Mouse (Mus musculus) layer of hippocampus, adult 18-20 months (tissue): ENCODE measurements at regions not wholly inside any gene's neighbourhood (a gene's known extent, or its start where the extent isn't known, plus 50 kb on each side); places are given as distances from the start of the nearest gene placed in this dataset.

Experiments used
- DNase-seq, 2 experiments: peaks; one replicate each; pipeline ENCODE4 v3.0.0; 2022; ENCODE audit warnings: low spot score in 2 of 2

- no peak for DNase-seq
Observed at GRCm38 (mm10) chr6:89005094-89005493, 103.0 kb downstream of the Tpra1 start.

- no peak for DNase-seq
Observed at GRCm38 (mm10) chr6:89006997-89007396, 104.9 kb downstream of the Tpra1 start.

- DNase-seq, result no peak
Observed at GRCm38 (mm10) chr6:89007516-89007915, 105.5 kb downstream of the Tpra1 start.

- DNase-seq, result no peak
Observed at GRCm38 (mm10) chr6:89008614-89009171, 106.6 kb downstream of the Tpra1 start.

- DNase-seq, result no peak
Observed at GRCm38 (mm10) chr6:89012998-89013689, 111.1 kb downstream of the Tpra1 start.

- no peak for DNase-seq
Observed at GRCm38 (mm10) chr6:89013690-89014061, 111.6 kb downstream of the Tpra1 start.

GRCm38 (mm10) chr6:89024101-89024650 lies 122.1 kb downstream of the Tpra1 start:
- DNase-seq, result no peak

GRCm38 (mm10) chr6:89033433-89034298 lies 131.6 kb downstream of the Tpra1 start:
- DNase-seq, result no peak

- DNase-seq, result no peak
Observed at GRCm38 (mm10) chr6:89034455-89034854, 132.4 kb downstream of the Tpra1 start.

- DNase-seq, result no peak
Observed at GRCm38 (mm10) chr6:89035061-89035835, 133.2 kb downstream of the Tpra1 start.

GRCm38 (mm10) chr6:89035836-89036156 lies 133.7 kb downstream of the Tpra1 start:
- no peak for DNase-seq

GRCm38 (mm10) chr6:89037392-89037791 lies 135.3 kb downstream of the Tpra1 start:
- no peak for DNase-seq

GRCm38 (mm10) chr6:89037901-89038300 lies 135.8 kb downstream of the Tpra1 start:
- DNase-seq, result no peak

GRCm38 (mm10) chr6:89040919-89041318 lies 138.9 kb downstream of the Tpra1 start:
- no peak for DNase-seq

GRCm38 (mm10) chr6:89042478-89043239 lies 140.6 kb downstream of the Tpra1 start:
- no peak for DNase-seq

GRCm38 (mm10) chr6:89045436-89045966 lies 143.4 kb downstream of the Tpra1 start:
- no peak for DNase-seq

- no peak for DNase-seq
Observed at GRCm38 (mm10) chr6:89046476-89046875, 144.4 kb downstream of the Tpra1 start.

- DNase-seq, result peak in 1 of 2 experiments; percentile 46
Observed at GRCm38 (mm10) chr6:89047629-89048332, 145.7 kb downstream of the Tpra1 start.

- DNase-seq, result no peak
Observed at GRCm38 (mm10) chr6:89049290-89049689, 147.2 kb downstream of the Tpra1 start.
